Mouse (Mus musculus) inflammation-experienced regulatory T-cells (primary cell): Measurements from ENCODE around the gene Mnt. TPM values are rescaled to one million over a fixed set of nuclear protein-coding genes. Genes with fewer than 3 reads are reported as not detected.

Experiments
- polyA plus RNA-seq, 2 experiments: library from polyadenylated mRNA; unstranded; fragments of 100-300 nt; shearing (Covaris generic); gene quantifications; one replicate each; pipeline ENCODE4 v1.2.1; 2017

Gene Mnt
- polyA plus RNA-seq, result 1 to 10 TPM; 7.8 to 8.9 TPM

GRCm38 (mm10) chr11:74830256-74831161 lies at the start of gene Mnt:
TSS of gene Mnt (plus strand) at chr11:74830920.

Other genes starting within 250 kb of the Mnt start
- 1 to 10 TPM; 4.6 to 9.9 TPM for gene Rap1gap2, start 220.0 kb upstream of the Mnt start, polyA plus RNA-seq
- gene Ccdc92b, start 211.3 kb upstream of the Mnt start, polyA plus RNA-seq, result under 1 TPM in 1 of 2 experiments, not detected in 1; 0.82 TPM
- 10 to 100 TPM; 26.8 to 35.6 TPM for gene Cluh, start 181.4 kb upstream of the Mnt start, polyA plus RNA-seq
- 10 to 100 TPM; 65.4 to 77.3 TPM for gene Pafah1b1, start 106.2 kb upstream of the Mnt start, polyA plus RNA-seq
- 10 to 100 TPM; 40.0 to 41.2 TPM for gene Mettl16, start 60.1 kb upstream of the Mnt start, polyA plus RNA-seq
- gene Sgsm2, start 66.1 kb downstream of the Mnt start, polyA plus RNA-seq, result 1 to 10 TPM; 3.8 to 4.5 TPM
- 10 to 100 TPM; 38.4 to 53.2 TPM for gene Tsr1, start 67.2 kb downstream of the Mnt start, polyA plus RNA-seq
- gene Smg6, start 94.9 kb downstream of the Mnt start, polyA plus RNA-seq, result 10 to 100 TPM; 29.7 to 32.8 TPM
- gene Srr, start 95.0 kb downstream of the Mnt start, polyA plus RNA-seq, result 1 to 10 TPM; 7.2 to 7.8 TPM